In the genomic region with DNA sequence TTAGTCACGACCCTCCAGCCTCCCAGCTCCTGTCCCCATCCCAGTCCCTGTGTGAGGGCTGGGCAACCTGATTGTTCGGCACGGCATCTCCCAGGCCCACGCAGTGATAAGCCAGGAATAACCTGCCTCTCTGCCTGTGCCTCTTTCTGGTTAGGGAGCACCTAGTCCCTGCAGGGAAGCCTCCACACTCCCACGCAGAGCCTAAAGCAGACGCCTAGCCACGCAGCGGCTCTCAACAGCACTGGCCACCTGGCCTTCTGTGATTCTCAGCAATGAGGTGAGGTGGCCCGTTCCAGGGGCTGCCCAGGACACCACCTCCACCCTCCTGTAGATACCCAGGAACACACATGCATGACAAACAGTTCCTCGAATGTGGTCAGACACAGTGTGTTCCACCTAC, we compare ENCODE assay signal across 19 mouse cellular contexts. TPM values are rescaled to one million over a fixed set of nuclear protein-coding genes. Genes with fewer than 3 reads are reported as not detected.
DNase-seq lines count a peak whose midpoint lies in the region; ATAC-seq and TF ChIP-seq lines count a peak whose summit lies in the region.
"Had no signal": no experiment of that assay in that cellular context is flagged by ENCODE, and none has a peak within 500 bp of the region (broad histone marks: within the 10 kb centered on the region; RNA-seq: fewer than 3 reads in every experiment).

No protein-coding gene starts in this region.

- WGBS in cerebellum, adult 2 months: 27% methylated on average over 10 of the region's 10 CpGs

- H3K4me1 ChIP-seq in cerebellum, adult 2 months (ENCODE audit: control insufficient read depth, insufficient read depth, low read length): peaks cover 43% of the 10 kb centered on the region

- no peak for TF ChIP-seq POLR2A in cerebellum, adult 2 months (IDR thresholded peaks at IDR 0.05; ENCODE audit: borderline replicate concordance, insufficient read depth, low read length)

- no peak for ATAC-seq in CD4-positive, CD25-positive, alpha-beta regulatory T cell, adult 4 months
- ATAC-seq: forebrain, postnatal 0 days; hindbrain, embryonic 16.5 days; inflammation-experienced regulatory T-cells, adult 6 months had no signal

- no peak for TF ChIP-seq CTCF in cerebellum, adult 2 months (IDR thresholded peaks at IDR 0.05; ENCODE audit: borderline replicate concordance, insufficient read depth, low read depth, low read length)
- TF ChIP-seq CTCF in layer of hippocampus, adult 2 months (conservative IDR thresholded peaks at IDR 0.05): no peak

- H3K27ac ChIP-seq in cerebellum, adult 2 months (ENCODE audit: insufficient read depth, low read length): peak overlapping the region; percentile 8
- H3K27ac ChIP-seq in layer of hippocampus, adult 2 months: 0 out of 2 replicates have a peak overlapping the region, but pooled peaks have one; percentile 5
- H3K27ac ChIP-seq: embryonic facial prominence, embryonic 10.5 days; forebrain, embryonic 13.5 days; heart, adult 2 months had no signal

- no peak overlapping the region for H3K4me3 ChIP-seq in cerebellum, adult 2 months (replicated peaks; ENCODE audit: insufficient read depth, low read depth, low read length)
- H3K4me3 ChIP-seq in layer of hippocampus, adult 2 months: no peak overlapping the region
- H3K4me3 ChIP-seq: embryonic facial prominence, embryonic 10.5 days; forebrain, embryonic 13.5 days; heart, adult 2 months had no signal

- no peak for DNase-seq in cerebellum, adult 2 months
- DNase-seq in cerebellum, adult 8-10 months: no peak
- DNase-seq in layer of hippocampus, adult 2 months (ENCODE audit: low spot score in 2 of 2): no peak
- no peak for DNase-seq in layer of hippocampus, postnatal 10 days (ENCODE audit: low spot score in 2 of 2)
- peak; percentile 72 for DNase-seq in right cerebral cortex, adult 18-20 months
- no peak for DNase-seq in right cerebral cortex, postnatal 14 days
- DNase-seq: adrenal gland, postnatal 10 days; B cell, adult 2 months; cerebellum, adult 11-12 months; cerebellum, postnatal 10 days; forebrain, postnatal 0 days; gastrocnemius, postnatal 14 days; heart, adult 2 months; heart, postnatal 36 days had no signal

- H3K27me3 ChIP-seq in cerebellum, adult 2 months (ENCODE audit: control insufficient read depth, insufficient read depth, low read length): no peaks in the 10 kb centered on the region
- H3K27me3 ChIP-seq: forebrain, embryonic 13.5 days had no signal

RNA-seq across cellular contexts. Expression of gene Btbd2, which starts 6.5 kb away (rescaled TPM):
- polyA plus RNA-seq in cerebellum, adult 2 months (2012; rRNA removed): 106 and 108 TPM in 2 replicates
- 100 to 1,000 TPM; 102 to 105 TPM for total RNA-seq in layer of hippocampus, adult 2 months (2021)
- total RNA-seq in layer of hippocampus, postnatal 10 days (2021): 10 to 100 TPM; 84.4 to 90.6 TPM
- 1 to 10 TPM; 7.2 to 7.3 TPM for polyA plus RNA-seq in CD4-positive, CD25-positive, alpha-beta regulatory T cell, adult 4 months (2017; shearing (Covaris generic))

RNA-seq across cellular contexts. Expression of gene Mknk2, which starts 27.5 kb away (rescaled TPM):
- 59.3 and 64.4 TPM in 2 replicates for polyA plus RNA-seq in cerebellum, adult 2 months (2012; rRNA removed)
- 10 to 100 TPM; 45.3 to 46.9 TPM for total RNA-seq in layer of hippocampus, adult 2 months (2021)
- total RNA-seq in layer of hippocampus, postnatal 10 days (2021): 10 to 100 TPM; 48.5 to 53.2 TPM
- 10 to 100 TPM; 37.3 to 51.7 TPM for polyA plus RNA-seq in CD4-positive, CD25-positive, alpha-beta regulatory T cell, adult 4 months (2017; shearing (Covaris generic))

RNA-seq across cellular contexts. Expression of gene Csnk1g2, which starts 27.8 kb away (rescaled TPM):
- 208 and 218 TPM in 2 replicates for polyA plus RNA-seq in cerebellum, adult 2 months (2012; rRNA removed)
- 100 to 1,000 TPM; 221 to 228 TPM for total RNA-seq in layer of hippocampus, adult 2 months (2021)
- total RNA-seq in layer of hippocampus, postnatal 10 days (2021): 100 to 1,000 TPM; 146 to 157 TPM
- 10 to 100 TPM in 1 of 2 experiments, 1 to 10 TPM in 1; 6.9 to 12.8 TPM for polyA plus RNA-seq in CD4-positive, CD25-positive, alpha-beta regulatory T cell, adult 4 months (2017; shearing (Covaris generic))

RNA-seq across cellular contexts. Expression of gene Gm49322, which starts 44.6 kb away (rescaled TPM):
- 3.5 and 4.2 TPM in 2 replicates for polyA plus RNA-seq in cerebellum, adult 2 months (2012; rRNA removed)
- 1 to 10 TPM; 3.0 to 4.5 TPM for total RNA-seq in layer of hippocampus, adult 2 months (2021)
- 1 to 10 TPM; 2.6 to 3.0 TPM for total RNA-seq in layer of hippocampus, postnatal 10 days (2021)
- polyA plus RNA-seq in CD4-positive, CD25-positive, alpha-beta regulatory T cell, adult 4 months (2017; shearing (Covaris generic)): 10 to 100 TPM; 11.1 to 13.6 TPM

RNA-seq across cellular contexts. Expression of gene Adat3, which starts 47.7 kb away (rescaled TPM):
- polyA plus RNA-seq in cerebellum, adult 2 months (2012; rRNA removed): 7.0 and 7.5 TPM in 2 replicates
- 1 to 10 TPM; 1.3 to 3.5 TPM for total RNA-seq in layer of hippocampus, adult 2 months (2021)
- 1 to 10 TPM; 2.1 to 4.5 TPM for total RNA-seq in layer of hippocampus, postnatal 10 days (2021)
- polyA plus RNA-seq in CD4-positive, CD25-positive, alpha-beta regulatory T cell, adult 4 months (2017; shearing (Covaris generic)): 1 to 10 TPM; 1.7 to 3.6 TPM
